Mouse (Mus musculus) frontal cortex, adult (tissue): ENCODE results near the gene Jade1.

Experiments
- ATAC-seq: cut with Nextera tagmentation; 2 replicates; pipeline ENCODE4 v1.9.2; 2017; ENCODE audit warnings: mild to moderate bottlenecking, moderate library complexity, mixed read lengths; ENCODE audit not compliant: low TSS enrichment

The Jade1 gene

DNA sequence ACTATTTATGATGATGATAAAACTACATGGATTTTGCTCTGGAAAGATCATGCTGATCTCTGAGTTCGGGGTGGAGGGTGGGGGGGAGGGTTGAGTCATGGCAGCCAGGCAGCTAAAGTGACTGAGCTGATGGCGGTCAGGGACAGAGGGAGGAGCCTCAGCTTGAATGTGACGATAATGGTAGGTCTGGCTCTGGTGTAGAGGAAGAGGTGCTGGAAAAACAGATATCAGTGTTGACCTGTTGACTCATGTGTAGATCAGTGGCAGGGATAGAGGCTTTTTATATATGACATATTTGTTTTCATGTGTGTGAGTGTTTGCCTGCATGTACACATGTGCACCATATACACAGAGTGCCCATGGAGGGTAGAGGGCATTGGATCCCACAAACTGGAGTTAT, 3.9 kb upstream of the Jade1 start:
- no peak for ATAC-seq

DNA sequence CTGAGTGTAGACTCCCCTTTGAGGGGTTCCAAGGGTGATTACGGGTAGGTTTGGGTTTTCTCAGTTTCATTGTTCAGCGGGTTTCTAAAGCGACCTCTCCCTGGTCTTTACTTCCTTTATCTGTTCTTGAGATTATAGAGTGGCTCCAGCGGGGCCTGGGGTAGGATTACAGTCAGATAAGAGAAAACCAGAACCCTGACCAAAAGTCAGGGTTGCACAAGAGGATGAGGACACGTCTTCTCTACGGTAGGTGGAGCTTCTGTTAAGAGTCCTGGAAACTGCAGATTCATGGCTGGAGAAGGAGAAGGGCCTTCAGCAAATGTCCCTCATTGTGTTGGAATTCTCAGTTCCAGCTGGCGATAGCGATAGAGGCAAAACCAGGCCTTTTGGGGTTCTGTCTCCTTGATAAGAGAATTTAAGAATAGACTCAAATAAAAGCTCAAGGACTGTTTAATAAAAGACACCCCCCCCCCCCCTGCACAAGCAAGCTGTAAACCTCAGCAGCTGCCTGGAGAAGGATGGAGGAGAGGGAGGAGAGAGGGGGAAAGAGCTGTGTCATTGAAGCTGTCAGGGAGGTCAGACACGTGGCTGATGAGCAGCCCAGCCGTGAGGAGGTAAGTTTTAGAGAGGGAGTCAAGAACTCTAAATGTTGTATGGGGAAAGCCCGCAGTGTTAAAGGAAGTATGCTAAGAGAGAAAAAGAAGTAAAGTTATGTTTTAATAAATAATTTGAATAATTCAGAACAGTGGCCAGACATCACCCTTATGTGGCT, 2.6 kb upstream of the Jade1 start:
- ATAC-seq: no peak

DNA sequence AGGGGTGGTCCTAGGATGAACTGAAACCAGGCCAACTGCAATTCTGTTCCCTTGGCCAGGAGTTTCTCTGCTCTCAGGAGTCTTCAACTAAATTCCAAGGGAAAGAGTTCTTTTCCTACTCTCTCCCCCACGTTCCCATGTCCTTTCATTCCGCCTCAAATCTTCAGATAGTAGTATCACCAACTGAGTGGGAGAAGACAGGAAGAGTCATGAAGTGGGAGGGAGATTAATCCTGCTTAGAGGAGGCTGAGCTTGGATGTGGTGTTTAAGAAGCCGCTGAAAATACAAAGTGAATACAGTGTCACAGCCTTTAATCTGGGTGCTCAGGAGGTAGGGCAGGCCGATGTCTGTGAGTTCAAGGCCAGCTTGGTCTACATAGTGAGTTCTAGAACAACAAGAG, 1.9 kb upstream of the Jade1 start:
- ATAC-seq: 0 out of 2 replicates have a peak, but pooled peaks have one; percentile 38

DNA sequence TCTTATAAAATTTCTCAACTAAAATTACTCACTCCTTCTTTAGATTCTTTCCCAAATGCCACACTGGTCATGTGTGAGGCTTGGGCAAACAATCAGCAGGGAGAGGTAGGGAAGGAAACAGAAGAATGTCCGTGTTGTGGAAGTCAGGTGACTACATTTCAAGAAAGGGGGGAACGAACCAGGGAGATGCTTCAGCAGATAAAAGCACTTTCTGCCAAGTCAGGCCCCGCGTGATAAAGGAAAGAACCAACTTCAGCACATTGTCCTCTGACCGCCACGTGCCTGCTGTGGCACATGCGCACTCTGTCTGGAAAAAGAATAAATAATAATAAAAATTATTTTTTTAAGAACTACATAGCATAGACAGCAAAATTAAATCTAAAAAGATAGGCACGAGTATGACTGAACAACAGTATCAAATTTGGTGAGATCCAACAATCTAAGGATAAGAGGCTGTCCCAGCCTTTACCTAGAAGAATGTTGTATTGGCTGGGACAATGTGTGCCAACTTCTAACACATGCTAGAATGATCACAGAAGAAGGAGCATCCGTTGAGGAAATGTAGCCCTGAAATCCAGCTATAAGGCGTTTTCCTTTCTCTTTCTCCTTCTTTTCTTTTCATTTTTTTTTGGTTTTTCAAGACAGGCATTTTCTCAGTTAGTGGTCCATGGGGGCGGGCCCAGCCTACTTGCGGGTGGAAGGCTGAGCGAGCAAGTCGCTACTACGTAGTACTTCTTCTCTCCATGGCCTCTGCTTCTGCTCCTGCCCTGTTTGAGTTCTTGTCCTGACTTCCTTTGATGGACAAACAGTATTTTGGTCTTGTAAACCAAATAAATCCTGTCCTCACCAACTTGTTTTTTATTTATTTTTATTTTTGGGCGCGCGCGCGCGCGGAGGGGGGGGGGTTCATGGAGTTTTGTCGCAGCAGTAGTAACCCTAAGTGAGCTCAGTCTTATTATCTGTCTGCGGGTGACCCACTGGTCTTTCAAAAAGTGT, 753 bp upstream of the Jade1 start:
- no peak for ATAC-seq

DNA sequence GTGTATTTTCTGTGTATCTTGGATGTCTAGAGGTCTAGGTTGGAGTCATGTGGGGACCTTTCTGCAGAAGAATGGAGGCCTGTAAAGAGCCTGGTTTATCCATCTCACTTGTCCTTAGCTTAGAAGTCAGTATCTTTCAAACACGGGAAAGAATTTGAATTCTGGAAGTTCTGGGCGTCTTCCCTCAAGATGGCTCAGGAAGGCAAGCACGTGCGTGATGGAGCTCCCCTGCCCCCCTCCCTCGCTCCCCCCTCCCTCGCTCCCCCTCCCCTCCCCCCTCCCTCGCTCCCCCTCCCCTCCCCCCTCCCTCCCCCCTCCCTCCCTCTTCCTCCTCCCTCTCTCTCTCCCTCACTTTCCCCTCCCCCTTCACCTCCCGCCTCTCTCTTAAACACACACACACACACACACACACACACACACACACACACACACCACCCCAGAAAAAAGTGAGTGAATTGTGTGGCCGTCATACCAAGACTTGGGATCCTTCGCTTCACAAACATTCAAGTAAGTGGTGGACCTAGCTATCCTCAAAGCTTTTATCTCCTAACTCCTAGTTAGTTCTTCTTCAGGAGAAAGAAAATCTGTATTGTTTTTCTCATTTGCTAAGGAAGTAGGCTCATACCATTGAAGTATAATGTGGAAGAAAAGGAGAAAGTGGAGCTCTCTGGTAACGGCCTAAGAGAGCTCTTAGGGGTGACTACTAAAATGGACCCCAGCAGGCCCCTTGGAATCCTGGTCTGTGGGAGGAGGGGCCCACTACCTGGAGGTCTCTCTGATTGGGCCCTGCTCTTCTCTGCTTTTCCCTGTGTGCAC, 1.1 kb downstream of the Jade1 start:
- no peak for ATAC-seq

DNA sequence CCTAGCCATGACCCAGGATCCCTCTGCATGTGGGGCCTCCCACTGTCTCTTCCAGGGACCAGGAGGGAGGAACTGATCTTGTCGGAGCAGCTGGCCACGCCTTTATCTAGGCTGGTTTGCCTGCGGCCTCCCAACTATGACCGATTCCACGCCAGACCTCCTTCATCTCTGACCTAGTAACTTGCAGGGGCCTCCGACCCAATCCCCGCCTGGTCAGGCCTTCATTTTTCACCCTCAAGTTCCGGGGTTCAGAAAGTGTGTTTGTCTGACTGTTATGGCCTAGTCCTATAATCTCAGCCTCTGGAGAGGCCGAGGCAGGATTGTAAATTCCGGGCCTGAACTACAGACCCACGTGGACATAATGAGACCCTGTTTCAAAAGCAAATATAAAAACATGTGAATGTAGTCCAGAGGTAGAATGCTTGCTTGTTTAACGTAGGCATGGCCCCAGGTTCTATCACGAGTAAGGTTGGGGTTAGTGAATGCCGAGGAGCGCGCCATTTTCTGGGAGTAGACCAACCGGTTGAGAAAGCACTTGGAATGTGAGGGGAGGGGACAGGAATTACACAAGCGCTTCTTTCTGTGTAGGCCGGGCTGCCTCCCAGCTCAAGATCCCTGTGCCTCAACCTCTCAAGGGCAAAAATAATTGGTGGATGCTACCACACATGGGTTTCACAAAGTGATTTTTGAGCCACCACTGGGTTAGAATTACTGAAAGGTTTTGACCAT, 1.9 kb downstream of the Jade1 start:
- no peak for ATAC-seq

DNA sequence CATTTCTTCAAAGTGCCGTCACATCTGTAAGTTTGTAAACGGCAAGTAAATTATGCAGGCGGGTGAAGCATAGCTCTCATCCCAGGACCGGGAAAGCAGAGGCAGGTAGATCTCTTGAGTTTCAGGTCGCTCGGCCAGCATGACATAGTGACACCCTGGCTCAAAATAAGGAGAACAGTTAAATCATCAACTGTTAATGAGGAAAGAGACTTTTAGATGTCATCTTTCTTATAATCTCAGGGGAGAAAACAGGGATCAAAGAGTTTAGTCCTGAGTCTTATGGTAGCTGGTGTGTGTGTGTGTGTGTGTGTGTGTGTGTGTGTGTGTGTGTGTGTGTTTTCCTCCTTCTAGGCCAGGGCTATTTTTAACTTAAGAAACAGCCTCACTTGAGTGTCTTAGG, 5.0 kb downstream of the Jade1 start:
- ATAC-seq: no peak

DNA sequence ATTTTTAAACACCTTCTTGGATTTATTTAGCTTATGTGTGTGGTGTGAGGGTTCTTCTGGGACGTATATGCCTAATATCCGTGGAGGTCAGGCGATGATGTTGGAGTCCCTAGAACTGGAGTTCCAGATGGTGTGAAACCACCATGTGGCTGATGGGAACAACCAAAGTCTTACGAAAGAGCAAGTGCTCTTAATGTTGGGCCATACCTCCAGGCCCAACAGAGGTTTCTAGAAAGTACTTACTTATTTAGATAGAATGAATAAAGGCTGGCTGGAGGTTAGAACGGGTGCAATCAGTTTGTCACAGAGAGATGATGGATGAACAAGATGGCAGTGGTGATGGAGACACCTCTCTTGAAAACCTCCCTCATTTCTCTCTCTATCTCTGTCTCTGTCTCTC, 6.3 kb downstream of the Jade1 start:
- ATAC-seq: no peak

DNA sequence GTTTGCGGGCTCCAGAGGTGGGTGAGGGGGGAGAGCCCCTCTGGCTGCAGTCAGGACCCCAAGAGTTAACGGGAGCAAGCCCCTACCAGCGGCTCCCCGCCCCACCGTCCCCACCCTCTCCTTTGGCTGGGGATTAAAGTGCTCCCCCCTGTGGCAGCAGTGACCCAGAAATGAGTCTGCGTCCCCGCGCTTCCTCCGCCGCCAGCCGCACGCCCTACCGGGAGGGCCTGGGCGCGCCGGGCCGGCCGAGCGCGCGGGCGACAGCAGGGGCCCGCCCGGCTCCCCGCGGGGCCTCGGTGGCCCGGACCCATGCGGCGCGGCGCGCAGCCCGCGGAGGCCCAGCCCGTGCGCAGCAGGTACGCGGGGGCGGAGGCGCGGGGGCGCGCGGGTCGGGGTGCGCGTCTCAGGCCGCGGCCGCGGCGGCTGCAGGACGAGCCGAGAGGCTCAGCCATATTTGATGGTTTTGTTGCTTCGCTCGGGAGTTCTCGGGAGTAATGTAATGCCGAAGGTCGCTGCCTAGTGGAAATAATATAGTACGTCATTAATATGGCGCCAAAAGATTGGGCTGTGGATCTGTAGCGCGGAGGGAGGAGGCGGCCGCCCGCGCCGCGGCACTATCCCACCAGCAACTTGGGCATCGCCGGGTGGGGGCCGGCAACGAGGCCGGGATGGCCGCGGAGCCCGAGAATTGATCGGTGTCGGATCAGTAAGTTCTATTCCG, 7.8 kb downstream of the Jade1 start:
- ATAC-seq: peak; percentile 60

DNA sequence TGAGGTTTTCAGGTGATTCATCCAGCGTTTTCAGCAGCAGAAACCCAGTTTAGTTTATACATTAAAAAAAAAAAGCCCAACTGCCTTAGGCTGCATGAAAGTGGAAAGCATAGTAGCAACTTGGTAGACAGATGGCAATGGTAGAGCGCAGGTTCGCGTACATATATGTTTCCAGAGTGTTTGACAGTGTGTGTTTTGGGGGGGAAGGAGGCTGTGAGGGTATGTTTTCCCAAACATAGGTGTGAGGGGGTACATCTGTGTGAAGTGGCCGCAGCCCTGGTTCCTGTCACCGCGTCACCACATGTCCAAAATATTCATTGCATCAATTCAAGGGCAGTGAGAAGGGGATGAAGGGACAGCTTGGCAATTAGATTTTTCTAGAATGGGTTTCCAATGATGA, 8.5 kb downstream of the Jade1 start:
- ATAC-seq: no peak; the same call in 1 of the 2 replicates

DNA sequence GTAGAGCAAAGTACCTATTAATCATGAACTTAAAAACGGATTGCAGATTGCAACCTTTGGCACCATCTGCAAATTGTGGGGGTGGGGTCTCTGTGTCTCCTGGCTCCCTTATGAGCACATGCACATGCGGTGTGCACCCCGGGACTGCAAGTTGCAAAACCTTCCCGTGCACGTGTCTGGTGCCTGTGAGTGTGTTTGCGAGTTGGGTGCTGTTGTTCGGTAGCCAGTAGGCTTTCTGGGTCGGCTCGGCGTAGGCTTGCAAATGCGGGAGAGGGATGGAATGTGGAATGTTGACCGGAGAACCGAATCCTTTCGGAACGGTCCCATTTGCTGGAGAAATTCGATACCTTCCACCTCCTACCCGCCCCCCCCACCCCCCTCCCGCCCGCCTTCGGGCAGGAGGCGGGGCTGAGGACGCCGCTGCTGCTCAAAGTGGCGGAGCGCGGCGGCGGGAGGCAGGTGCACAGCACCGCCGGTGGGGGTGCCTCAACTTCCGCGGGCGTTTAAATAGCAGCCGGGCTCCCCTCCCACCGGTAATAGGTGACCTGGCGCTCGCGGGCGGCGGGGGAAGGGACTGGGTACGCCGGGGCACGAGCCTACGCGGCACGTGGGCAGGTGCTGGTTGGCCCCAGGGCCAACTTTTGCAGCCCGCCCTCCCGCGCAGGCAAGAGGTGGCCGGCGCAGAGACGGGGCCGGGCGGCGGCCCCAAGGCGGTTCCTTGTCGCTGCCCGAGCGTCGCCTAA, 9.1 kb downstream of the Jade1 start:
- peak; percentile 35 for ATAC-seq

DNA sequence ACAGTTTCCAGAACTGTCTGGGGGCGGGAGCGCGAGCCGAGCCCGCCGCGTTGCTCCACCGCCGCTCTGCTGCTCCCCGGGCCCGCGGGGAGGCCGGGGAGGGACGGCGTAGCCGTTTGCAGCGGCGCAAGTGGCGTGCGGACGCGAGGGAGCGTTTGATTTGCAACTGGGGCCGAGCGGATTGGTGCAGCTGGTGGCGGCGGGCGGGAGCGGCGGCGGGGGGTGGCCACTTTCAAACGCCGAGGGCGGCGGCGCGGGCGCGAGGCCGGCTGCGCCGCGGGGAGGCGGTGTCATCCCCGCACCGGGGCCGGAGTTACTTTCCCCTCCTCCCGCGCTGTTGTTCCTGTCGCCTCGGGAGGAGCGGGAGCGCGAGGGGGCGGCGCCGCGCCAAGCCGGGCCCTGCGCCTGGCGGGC, 9.9 kb downstream of the Jade1 start:
- peak; percentile 78 for ATAC-seq

DNA sequence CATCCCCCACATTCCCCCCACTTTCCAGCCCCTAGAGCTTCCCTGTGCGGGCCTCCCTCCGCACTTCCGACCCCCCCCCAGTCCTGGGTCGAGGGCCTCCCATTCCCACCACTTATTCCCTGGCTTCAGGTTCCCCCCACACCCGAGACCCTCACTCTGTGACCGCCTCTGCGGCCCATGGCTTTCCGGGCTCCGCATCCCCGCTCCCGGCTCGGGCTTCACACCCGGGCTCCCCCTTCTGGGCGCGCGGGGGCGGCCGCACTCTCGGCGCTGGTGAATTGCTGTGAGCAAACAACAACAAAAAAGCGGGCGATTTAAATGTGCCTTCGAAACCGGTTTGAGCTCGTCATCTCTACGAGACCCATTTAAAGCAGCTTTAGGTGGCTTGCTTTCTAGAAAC, 10.4 kb downstream of the Jade1 start:
- peak; percentile 17; the same call in 1 of the 2 replicates for ATAC-seq

DNA sequence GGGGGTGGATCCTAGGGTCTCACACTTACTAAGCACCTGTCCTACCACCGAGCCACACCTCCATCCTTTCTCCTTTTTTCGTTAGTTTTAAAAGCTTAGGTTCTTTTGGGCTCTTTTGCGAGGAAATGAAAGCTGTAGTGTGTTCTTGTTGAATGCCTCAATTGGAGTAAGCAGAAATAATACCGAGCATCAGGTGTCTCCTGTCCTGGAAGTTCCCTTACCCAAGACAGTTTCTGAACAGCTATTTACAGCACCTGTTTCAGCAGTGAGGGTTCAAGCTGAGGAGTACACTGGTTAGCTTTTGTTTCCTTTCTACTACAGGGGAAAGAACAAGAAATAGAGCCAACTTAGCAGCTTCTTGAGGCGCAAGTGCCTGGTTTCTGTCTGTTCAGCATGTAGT, 14.4 kb downstream of the Jade1 start:
- no peak for ATAC-seq

DNA sequence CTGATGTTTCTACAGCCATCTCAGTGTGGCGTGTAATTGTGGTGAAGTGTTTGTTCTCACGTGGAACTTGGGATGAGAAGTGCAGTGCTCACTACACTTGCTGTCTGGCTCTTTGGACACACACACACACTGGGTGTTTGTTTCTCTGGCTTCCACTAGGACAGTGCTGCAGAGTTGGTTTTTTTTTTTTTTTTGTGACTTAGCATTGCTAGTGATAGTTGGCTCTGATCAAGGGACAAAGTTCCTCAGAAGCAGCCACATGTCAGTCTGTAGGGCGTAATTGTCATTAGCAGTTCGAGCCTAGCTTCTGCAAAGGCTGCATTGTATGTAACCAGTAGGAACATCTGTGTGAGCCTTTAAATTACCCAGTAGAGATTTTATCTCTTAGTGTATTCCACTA, 16.6 kb downstream of the Jade1 start:
- ATAC-seq: no peak

DNA sequence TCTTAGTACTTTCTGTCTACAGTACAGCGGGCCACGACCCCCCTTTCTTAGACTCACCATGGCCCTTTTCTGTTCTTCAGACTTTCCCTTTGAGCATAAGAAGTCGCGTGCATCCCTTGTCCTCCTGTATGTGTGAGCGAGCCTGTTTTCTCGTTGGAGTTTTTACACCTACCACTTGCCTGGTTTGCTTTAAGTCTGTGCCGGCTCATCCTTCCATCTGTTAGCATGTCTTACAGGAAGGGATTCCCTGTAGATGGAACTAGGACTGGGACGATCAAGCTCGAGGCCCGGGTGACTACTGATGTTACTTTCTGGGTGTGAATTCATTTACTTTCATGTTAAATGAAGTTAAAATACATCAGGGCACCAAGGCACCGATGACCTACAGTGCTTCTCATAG, 17.4 kb downstream of the Jade1 start:
- peak; percentile 84 for ATAC-seq

DNA sequence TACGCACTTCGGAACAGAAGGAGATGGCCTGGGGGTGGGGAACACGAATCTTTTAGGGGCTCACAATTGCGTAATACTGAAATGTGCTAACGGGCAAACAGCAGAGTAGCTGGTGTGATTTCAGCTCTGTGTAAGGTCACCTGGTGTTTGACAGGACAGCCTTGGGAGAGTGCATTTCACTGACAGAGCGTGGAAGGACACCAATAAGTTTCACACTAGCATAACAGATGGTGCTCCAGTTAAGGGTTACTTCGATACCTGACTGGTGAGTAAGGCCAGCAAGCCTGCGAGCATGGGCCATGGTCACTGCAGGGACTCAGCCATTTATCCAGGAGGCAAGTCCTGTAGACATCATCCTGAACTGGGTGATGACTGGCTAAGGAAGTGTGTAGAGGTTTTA, 18.7 kb downstream of the Jade1 start:
- ATAC-seq: no peak

DNA sequence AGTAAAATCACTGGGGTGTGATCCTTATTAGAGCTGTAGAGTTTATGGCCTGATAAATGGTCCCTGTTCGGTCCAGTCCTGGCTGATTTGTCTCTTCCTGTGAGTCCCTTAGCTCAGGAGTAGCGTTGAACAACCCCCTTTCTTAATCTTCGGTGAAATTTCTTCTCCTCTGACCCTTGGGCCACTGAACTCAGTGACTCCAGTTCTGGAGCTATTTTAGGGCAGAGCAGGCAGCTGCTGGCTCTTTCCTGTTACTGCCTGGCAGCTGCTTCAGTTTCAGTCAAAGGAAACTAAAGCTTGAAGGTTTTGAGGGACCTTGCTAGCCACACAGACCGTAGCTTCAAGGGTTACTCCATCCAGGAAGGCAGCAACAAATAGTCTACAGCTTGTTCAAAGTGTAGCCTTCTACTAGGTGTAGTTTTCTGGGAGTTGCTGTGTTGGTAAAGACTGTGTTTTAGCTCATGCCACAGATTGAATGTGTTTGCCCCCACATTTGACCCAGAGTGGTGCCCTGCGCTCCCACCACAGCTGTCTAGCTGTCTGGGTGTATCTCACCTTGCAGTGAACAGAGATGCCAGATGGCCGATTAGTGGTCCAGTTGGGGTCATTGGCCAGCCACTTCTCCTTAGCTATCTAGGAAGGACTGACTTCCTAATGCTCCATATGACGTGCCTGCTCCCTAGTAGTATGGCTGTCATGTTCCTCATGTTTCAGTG, 19.3 kb downstream of the Jade1 start:
- no peak for ATAC-seq

DNA sequence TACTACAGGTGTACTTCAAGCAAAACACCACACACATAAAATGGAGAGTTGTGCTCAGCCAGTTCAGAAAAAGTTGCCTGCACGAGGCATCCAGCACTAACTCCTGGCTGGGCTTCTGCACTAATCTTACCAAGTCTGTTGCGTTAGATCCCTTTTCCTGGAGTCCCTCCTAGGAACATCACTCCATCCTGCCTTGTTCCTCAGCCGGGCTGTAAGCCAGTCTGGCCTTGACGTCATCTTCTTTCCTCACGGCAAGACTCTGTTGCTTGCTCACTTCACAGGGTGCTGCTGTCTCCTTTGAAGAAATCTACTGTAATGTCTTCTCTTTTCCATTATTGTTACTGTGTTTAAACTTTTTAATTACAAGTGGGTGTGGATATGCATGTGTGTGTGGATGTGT, 20.4 kb downstream of the Jade1 start:
- ATAC-seq: no peak
